Mouse (Mus musculus) spleen, embryonic (tissue): ENCODE measurements around the gene Hist1h4h.

ENCODE experiments used
- CTCF ChIA-PET: fragments of 350-600 bp; sonication (Branson Sonifier 250); formaldehyde crosslinking; loops from one replicate; lab custom pipeline; 2022; lab: Charles Lee

Gene Hist1h4h

GRCm38 (mm10) chr13:23510127-23510526 lies 20.7 kb upstream of the Hist1h4h start:
- CTCF ChIA-PET = no interaction called here

GRCm38 (mm10) chr13:23513517-23513916 lies 17.3 kb upstream of the Hist1h4h start:
- CTCF ChIA-PET = no interaction called here

- CTCF ChIA-PET = interaction anchor here (0.6 kb wide), 1 partner anchor 79 kb away, joined by 5 read pairs; no protein-coding TSS in a partner anchor
Measured at GRCm38 (mm10) chr13:23515281-23515680, 15.6 kb upstream of the Hist1h4h start.

- CTCF ChIA-PET = interaction anchor here (0.6 kb wide), 1 partner anchor 80 kb away, joined by 5 read pairs; no protein-coding TSS in a partner anchor
Measured at GRCm38 (mm10) chr13:23515826-23516620, 14.8 kb upstream of the Hist1h4h start.

- CTCF ChIA-PET = interaction anchor here (0.6 to 0.9 kb wide), 2 partner anchors 24 to 80 kb away, joined by 3 to 5 read pairs; no protein-coding TSS in a partner anchor
Measured at GRCm38 (mm10) chr13:23516822-23517602, 13.8 kb upstream of the Hist1h4h start.

- CTCF ChIA-PET = interaction anchor here (0.6 to 0.9 kb wide), 2 partner anchors 23 to 87 kb away, joined by 5 read pairs; no protein-coding TSS in a partner anchor
Measured at GRCm38 (mm10) chr13:23517603-23518294, 13.1 kb upstream of the Hist1h4h start.

GRCm38 (mm10) chr13:23518295-23518603 lies 12.6 kb upstream of the Hist1h4h start:
- CTCF ChIA-PET = interaction anchor here (0.6 kb wide), 1 partner anchor 87 kb away, joined by 5 read pairs; no protein-coding TSS in a partner anchor

GRCm38 (mm10) chr13:23518885-23519284 lies 12.0 kb upstream of the Hist1h4h start:
- CTCF ChIA-PET = no interaction called here

GRCm38 (mm10) chr13:23519416-23519815 lies 11.4 kb upstream of the Hist1h4h start:
- CTCF ChIA-PET = interaction anchor here (0.8 to 1.0 kb wide), 2 partner anchors 83 to 95 kb away, joined by 3 read pairs; no protein-coding TSS in a partner anchor

GRCm38 (mm10) chr13:23521703-23522102 lies 9.1 kb upstream of the Hist1h4h start:
- CTCF ChIA-PET = no interaction called here

- CTCF ChIA-PET = interaction anchor here (0.7 kb wide), 1 partner anchor 79 kb away, joined by 3 read pairs; no protein-coding TSS in a partner anchor
Measured at GRCm38 (mm10) chr13:23523976-23524375, 6.9 kb upstream of the Hist1h4h start.

GRCm38 (mm10) chr13:23524654-23525053 lies 6.2 kb upstream of the Hist1h4h start:
- CTCF ChIA-PET = interaction anchor here (0.6 to 0.7 kb wide), 3 partner anchors 16 to 1777 kb away, joined by 4 read pairs; no protein-coding TSS in a partner anchor

- CTCF ChIA-PET = interaction anchor here (0.6 kb wide), 1 partner anchor 20 kb away, joined by 4 read pairs; no protein-coding TSS in a partner anchor
Measured at GRCm38 (mm10) chr13:23525901-23526300, 4.9 kb upstream of the Hist1h4h start.

- CTCF ChIA-PET = no interaction called here
Measured at GRCm38 (mm10) chr13:23526312-23526711, 4.5 kb upstream of the Hist1h4h start.

- CTCF ChIA-PET = interaction anchor here (0.5 kb wide), 1 partner anchor 96 kb away, joined by 4 read pairs; no protein-coding TSS in a partner anchor
Measured at GRCm38 (mm10) chr13:23529005-23529404, 1.8 kb upstream of the Hist1h4h start.

- CTCF ChIA-PET = no interaction called here
Measured at GRCm38 (mm10) chr13:23529480-23530165, 1.2 kb upstream of the Hist1h4h start.

- CTCF ChIA-PET = no interaction called here
Measured at GRCm38 (mm10) chr13:23530181-23530900, 509 bp upstream of the Hist1h4h start.

- CTCF ChIA-PET = no interaction called here
Measured at GRCm38 (mm10) chr13:23532262-23533075, 1.6 kb downstream of the Hist1h4h start.
